Mouse (Mus musculus) lung, postnatal 0 days (tissue): Measurements from ENCODE around the gene Nubp1.

ENCODE experiments used
- CTCF ChIP-seq: IDR thresholded peaks from 2 replicates; pipeline ENCODE4 v1.5.1; 2016; ENCODE audit warnings: antibody characterized with exemption, mild to moderate bottlenecking
- EP300 ChIP-seq: IDR thresholded peaks from 2 replicates; pipeline ENCODE4 v1.6.1; 2016; ENCODE audit warnings: antibody characterized with exemption, mild to moderate bottlenecking, control low read depth

DNA sequence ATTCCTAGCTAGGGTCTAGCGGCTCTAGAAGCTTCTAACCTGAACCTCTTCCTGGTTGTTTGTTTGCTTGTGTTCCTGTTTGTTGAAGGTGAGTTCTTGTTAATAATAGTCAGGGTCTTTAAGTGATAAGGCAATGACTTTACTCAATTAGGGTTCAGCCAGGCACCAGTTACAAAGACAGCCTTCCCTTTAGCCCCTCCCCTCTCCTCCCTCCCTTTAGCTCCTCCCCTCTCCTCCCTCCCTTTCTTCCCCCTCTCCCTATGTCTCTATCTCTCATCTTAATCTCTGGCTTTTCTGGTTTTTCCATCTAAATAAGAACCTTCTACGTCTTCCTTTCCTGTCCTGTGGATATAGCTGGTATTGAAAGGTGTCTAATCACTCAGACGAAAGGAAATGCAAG is 27.2 kb upstream of the Nubp1 start:
- TF ChIP-seq CTCF = no peak
- TF ChIP-seq EP300 = no peak
